Mouse (Mus musculus): Measurements from ENCODE around the gene Acot4. TPM values are rescaled to one million over a fixed set of nuclear protein-coding genes. Genes with fewer than 3 reads are reported as not detected.
"Not testable (repeated sequence)": the region's sequence is repeated elsewhere in the genome, so short reads cannot be mapped to it uniquely, and the experiment has no call there.

Gene Acot4
- 0.72 and 0.74 TPM in 2 replicates for polyA plus RNA-seq (2012; rRNA removed)

- not testable (repeated sequence) for DNase-seq (ENCODE audit: low spot score)
These were observed at the start of gene Acot4 for GRCm38 (mm10) chr12:84038241-84038640. TSS of gene Acot4 (plus strand) at chr12:84038379.

GRCm38 (mm10) chr12:83988483-83988882 lies 49.7 kb upstream of the Acot4 start:
- no peak for DNase-seq (ENCODE audit: low spot score)

DNA sequence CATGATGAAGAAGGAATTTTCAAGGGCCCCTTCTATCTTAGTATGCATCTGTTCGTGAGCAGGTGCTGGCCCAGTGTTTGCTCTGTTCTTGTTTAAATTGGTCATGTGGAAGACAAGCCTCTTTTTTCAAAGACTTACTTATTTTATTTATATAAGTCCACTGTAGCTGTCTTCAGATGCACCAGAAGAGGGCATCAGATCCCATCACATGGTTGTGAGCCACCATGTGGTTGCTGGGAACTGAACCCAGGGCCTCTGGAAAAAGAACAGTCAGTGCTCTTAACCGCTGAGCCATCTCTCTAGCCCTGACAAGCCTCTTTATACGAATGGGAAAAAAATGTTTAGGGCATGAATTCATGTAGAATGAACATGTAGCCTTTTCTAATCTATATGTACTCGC lies 48.8 kb upstream of the Acot4 start:
- DNase-seq (ENCODE audit: low spot score): no peak

DNA sequence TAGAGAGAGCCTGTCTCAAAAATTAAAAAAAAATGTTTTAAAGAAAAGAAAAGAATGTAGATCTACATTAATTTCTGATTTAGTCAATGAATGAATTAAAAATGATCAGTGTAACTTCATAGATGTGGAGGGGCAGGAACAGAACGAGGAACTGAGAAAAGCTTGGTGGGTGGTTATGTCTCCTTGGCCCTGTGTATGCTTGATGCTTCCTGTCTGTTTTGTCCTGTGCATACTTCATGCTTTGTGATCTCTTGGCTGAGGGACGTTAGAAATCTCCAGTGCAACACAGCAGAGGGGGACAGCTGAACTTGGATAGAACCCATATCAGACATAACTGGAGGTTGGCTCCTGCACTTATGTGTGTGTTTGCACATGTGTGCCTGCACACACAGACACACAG lies 41.0 kb upstream of the Acot4 start:
- DNase-seq (ENCODE audit: low spot score): no peak

DNA sequence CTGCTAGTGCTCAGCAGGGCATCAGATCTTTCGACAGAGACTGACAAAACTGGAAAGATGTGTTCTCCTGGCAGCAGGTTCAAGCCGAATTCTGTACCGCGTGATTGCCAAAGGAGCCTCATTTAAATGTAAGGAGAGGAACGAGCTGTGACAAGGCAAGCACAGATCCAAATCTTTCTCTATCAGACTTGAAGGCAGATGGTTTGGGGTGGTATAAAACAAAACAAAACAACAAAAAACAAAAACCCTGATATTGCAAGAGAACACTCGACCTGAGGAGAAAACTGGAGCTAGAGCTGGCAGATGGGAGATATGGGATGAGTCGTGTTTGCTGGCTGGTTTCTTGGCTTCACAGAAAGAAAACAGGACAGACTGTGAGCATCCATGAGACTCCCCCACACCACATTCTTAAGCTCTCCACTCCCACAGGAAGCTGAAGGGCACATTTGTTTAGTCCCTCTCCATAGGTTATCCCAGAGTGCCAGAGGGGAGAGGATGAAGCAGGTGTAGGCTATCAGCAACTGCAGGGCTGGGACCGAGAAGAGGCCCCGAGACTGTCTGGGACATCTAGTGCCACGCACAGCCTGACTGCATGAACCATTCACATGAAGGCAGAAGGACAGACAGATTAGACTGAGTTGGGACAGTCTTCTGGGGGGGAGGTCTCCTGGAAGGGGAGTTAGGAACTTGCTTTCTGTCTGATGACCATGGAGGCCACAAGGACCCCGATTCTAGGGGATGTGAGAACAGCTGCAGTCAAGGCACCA lies 39.7 kb upstream of the Acot4 start:
- DNase-seq (ENCODE audit: low spot score): no peak

GRCm38 (mm10) chr12:83999237-83999636 lies 38.9 kb upstream of the Acot4 start:
- not testable (repeated sequence) for DNase-seq (ENCODE audit: low spot score)

DNA sequence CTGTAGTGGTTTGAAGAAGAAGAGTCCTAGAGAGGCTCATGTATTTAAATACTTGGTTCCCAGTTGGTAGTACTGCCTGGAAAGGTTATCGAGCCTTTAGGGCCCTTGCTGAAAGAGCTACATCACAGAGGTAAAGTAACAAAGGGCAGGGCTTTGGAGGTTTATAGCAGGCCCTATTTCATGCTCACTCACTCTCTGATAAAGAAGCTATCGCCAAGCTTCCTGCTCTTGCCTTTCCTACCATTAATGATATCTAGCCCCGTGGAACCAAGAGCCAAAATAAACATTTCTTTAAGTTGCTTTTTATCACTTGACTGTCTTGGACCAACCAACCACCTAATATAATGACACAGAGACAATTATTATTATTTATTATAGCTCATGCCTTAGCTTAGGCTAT lies 37.8 kb upstream of the Acot4 start:
- no peak for DNase-seq (ENCODE audit: low spot score)

- no peak for DNase-seq (ENCODE audit: low spot score)
These were observed 34.3 kb upstream of the Acot4 start for GRCm38 (mm10) chr12:84003866-84004265.

DNA sequence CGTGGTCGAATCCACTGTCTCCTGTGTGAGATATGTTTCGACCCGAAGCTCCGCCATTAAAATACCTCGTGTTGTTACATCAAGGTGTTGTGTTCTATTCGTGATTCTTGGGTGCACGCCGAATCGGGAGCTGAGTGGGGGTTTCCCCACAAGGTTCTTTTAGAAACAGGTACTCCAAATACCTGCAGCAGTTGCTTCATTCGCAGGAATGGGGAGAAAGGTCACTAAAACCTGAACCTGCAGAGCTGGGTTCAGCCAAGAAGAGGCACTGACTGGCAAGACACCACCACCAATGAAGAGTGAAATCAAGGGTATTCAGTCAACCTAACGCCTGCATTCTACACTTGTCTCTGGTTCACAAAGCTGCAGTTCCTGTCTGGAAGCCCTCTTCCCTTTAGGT lies 29.9 kb upstream of the Acot4 start:
- DNase-seq (ENCODE audit: low spot score): no peak

GRCm38 (mm10) chr12:84008729-84009128 lies 29.4 kb upstream of the Acot4 start:
- DNase-seq (ENCODE audit: low spot score): no peak

DNA sequence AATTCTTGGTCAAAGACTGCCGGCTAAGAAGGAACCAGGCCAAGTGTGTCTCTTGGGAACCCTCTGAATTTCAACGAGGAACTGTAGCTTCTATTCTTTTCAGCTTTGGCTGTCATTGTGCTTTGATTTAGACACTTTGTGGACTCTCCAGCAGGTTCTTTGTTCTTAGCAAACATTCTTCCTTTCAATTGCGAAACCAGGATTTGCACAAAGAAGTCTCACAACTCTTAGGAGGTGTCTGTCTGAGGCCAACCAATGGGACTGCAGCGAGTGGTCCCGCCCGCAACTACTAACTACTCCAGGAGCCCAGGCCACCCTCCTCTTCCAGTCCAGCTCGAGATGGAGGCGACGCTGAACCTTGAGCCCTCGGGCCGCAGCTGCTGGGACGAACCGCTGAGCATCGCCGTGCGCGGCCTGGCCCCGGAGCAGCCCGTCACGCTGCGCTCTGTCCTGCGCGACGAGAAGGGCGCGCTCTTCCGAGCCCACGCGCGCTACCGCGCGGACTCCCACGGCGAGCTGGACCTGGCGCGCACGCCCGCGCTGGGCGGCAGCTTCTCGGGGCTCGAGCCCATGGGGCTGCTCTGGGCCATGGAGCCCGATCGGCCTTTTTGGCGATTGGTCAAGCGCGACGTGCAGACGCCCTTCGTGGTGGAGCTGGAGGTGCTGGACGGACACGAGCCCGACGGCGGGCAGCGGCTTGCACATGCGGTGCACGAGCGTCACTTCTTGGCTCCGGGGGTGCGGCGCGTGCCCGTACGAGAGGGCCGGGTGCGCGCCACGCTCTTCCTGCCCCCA lies 28.8 kb upstream of the Acot4 start, which contains the start of gene Acot1:
Acot1 (plus strand) TSS at position 320 of the 795 bp plus-strand sequence.
- peak; percentile 52 for DNase-seq (ENCODE audit: low spot score)

GRCm38 (mm10) chr12:84010201-84010600 lies 28.0 kb upstream of the Acot4 start:
- no peak for DNase-seq (ENCODE audit: low spot score)

DNA sequence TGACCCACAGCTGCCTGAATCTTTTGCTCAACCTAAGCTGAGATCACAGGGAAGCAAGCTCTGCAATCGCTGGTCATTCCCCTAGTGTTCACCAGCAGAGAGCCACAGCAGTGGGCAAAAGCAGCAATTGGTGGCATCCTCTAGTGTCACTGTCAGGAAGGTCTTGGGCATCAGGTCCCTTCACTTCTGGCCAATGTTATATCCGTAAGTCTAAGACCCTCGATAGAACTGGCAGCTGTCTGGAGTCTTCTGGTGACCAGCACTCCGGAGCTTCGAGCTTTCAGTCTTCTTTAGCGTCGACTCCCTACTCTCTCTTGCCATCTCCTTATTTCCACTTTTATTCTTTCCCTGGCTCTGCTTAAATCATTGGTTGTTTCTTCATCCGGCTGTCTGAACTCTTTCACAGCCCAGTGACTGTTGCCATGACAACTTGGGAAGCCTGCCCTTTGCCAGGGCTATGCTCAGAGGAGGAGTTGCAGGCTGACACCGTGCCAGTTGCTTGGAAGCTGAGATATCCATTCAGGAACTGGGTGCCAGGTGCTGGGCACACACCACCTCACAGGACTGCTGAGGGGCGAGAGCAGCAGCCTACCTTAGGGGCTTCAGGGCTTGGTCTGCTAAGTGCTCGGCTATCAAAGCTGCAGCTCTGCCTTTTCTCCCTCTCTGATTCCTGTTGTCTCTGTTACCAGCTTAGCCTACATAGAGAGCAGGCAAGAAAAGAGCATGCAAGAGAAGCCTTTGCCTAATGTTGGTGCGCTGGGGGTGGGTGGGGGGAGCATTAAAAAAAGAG lies 26.7 kb upstream of the Acot4 start:
- DNase-seq (ENCODE audit: low spot score): no peak

DNA sequence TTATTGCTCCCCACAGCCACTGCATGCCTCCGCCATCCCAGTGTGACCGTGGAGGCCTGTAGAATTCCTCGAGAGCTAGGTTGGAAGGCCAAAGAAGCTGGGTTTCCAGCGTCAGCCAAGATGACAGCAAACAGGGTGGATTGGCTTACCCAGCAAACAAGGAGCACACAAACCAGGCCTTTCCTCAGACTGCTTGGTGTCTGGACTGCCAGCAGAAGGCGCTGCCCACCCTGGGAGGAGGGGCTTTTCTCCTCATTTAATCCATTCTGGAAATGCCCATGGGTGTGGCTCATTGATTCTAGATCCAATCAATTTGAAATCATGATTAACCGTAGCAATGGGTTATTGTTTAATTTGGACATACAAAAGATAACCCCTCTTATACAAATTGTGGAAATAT lies 25.0 kb upstream of the Acot4 start:
- no peak for DNase-seq (ENCODE audit: low spot score)

DNA sequence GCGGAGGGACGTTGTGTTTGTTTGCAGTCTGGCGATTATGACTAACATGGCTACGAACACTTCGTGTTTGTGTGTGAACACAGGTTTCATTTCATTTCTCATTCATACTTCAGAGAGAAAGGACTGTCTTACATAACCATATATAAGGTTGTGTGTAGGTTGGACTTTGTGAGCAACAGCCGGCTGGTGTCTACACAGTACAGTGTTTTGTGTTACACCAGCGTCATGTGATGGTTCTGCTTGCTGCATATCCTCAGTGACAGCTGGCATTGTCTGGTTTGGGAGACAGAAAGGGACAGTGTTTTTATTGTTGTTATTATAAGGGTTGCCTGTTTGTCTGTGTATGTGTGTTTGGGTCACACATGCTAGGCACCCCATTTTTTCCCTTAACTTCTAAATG lies 24.5 kb upstream of the Acot4 start:
- DNase-seq (ENCODE audit: low spot score): no peak

- not testable (repeated sequence) for DNase-seq (ENCODE audit: low spot score)
These were observed 17.7 kb upstream of the Acot4 start for GRCm38 (mm10) chr12:84020528-84020927.

GRCm38 (mm10) chr12:84022266-84022665 lies 15.9 kb upstream of the Acot4 start:
- not testable (repeated sequence) for DNase-seq (ENCODE audit: low spot score)

- DNase-seq (ENCODE audit: low spot score): no peak
These were observed 15.0 kb upstream of the Acot4 start for GRCm38 (mm10) chr12:84023052-84023745.

- DNase-seq (ENCODE audit: low spot score): no peak
These were observed 12.3 kb upstream of the Acot4 start for GRCm38 (mm10) chr12:84025888-84026287.

- DNase-seq (ENCODE audit: low spot score): not testable (repeated sequence)
These were observed 9.9 kb upstream of the Acot4 start for GRCm38 (mm10) chr12:84028328-84028727.

- DNase-seq (ENCODE audit: low spot score): not testable (repeated sequence)
These were observed 9.1 kb upstream of the Acot4 start for GRCm38 (mm10) chr12:84029043-84029442.
